Mouse (Mus musculus) gastrocnemius, postnatal 25 days (tissue): Measurements from ENCODE around the gene Clip2. TPM values are rescaled to one million over a fixed set of nuclear protein-coding genes. Genes with fewer than 3 reads are reported as not detected.

Experiments
- DNase-seq: peaks from one replicate; pipeline ENCODE4 v3.0.0; 2022
- long read RNA-seq, 2 experiments: library from polyadenylated mRNA; stranded (forward); transcript quantifications; one replicate each; pipeline ENCODE4 v2.0.0; 2021
- total RNA-seq, 2 experiments: library from RNA; stranded (reverse); gene quantifications; 1 replicate in 1 of 2; 2 replicates in 1 of 2; pipeline ENCODE4 v1.2.3; 2021

Gene Clip2
- 1 to 10 TPM; 3.6 to 4.0 TPM for total RNA-seq
- long read RNA-seq, experiment 1, partial matches to known transcripts, result 1 of 1 reads
- long read RNA-seq, experiment 1, other reads (novel, unspliced or antisense), result 0 of 1 reads
- long read RNA-seq, experiment 2, result 0 reads

- DNase-seq, result peak; percentile 98
These were observed at the start of gene Clip2 for GRCm38 (mm10) chr5:134552110-134552972. TSS of gene Clip2 (minus strand) at chr5:134552434.

GRCm38 (mm10) chr5:134597711-134598110, 45.5 kb upstream of the Clip2 start:
- peak; percentile 27 for DNase-seq

GRCm38 (mm10) chr5:134593093-134593492, 40.9 kb upstream of the Clip2 start:
- DNase-seq, result no peak

GRCm38 (mm10) chr5:134592026-134592581, 39.9 kb upstream of the Clip2 start:
- no peak for DNase-seq

- no peak for DNase-seq
These were observed 37.7 kb upstream of the Clip2 start for GRCm38 (mm10) chr5:134589900-134590299.

- no peak for DNase-seq
These were observed 32.6 kb upstream of the Clip2 start for GRCm38 (mm10) chr5:134584798-134585197.

- no peak for DNase-seq
These were observed 31.6 kb upstream of the Clip2 start for GRCm38 (mm10) chr5:134583884-134584213.

- no peak for DNase-seq
These were observed 31.0 kb upstream of the Clip2 start for GRCm38 (mm10) chr5:134583006-134583883.

GRCm38 (mm10) chr5:134582221-134582907, 30.1 kb upstream of the Clip2 start:
- DNase-seq, result peak; percentile 93

- no peak for DNase-seq
These were observed 28.9 kb upstream of the Clip2 start, which contains the start of gene Rfc2 for GRCm38 (mm10) chr5:134581146-134581545. TSS of gene Rfc2 (plus strand) at chr5:134581366.

GRCm38 (mm10) chr5:134579135-134579534, 26.9 kb upstream of the Clip2 start:
- no peak for DNase-seq

GRCm38 (mm10) chr5:134577534-134577933, 25.3 kb upstream of the Clip2 start:
- DNase-seq, result no peak

GRCm38 (mm10) chr5:134576517-134577220, 24.4 kb upstream of the Clip2 start:
- no peak for DNase-seq

GRCm38 (mm10) chr5:134575833-134576232, 23.6 kb upstream of the Clip2 start:
- DNase-seq, result no peak

- no peak for DNase-seq
These were observed 20.4 kb upstream of the Clip2 start for GRCm38 (mm10) chr5:134572508-134573214.

GRCm38 (mm10) chr5:134571730-134572507, 19.7 kb upstream of the Clip2 start:
- no peak for DNase-seq

- DNase-seq, result no peak
These were observed 16.8 kb upstream of the Clip2 start for GRCm38 (mm10) chr5:134568964-134569491.

GRCm38 (mm10) chr5:134568030-134568429, 15.8 kb upstream of the Clip2 start:
- DNase-seq, result no peak

- no peak for DNase-seq
These were observed 15.2 kb upstream of the Clip2 start for GRCm38 (mm10) chr5:134567445-134567844.
